Mouse (Mus musculus) CD8-positive naive resting alpha-beta T cell, adult 2 months (primary cell): ENCODE data around the gene Htra3.

Experiments
- DNase-seq, 2 experiments: peaks; one replicate each; pipeline ENCODE4 v3.0.0; 2022; ENCODE audit warnings: low read depth in 2 of 2, low spot score in 2 of 2

The Htra3 gene

GRCm38 (mm10) chr5:35695815-35696214, 16.2 kb upstream of the Htra3 start:
- no peak for DNase-seq

- no peak for DNase-seq
Observed at GRCm38 (mm10) chr5:35693638-35694037, 14.1 kb upstream of the Htra3 start.

DNA sequence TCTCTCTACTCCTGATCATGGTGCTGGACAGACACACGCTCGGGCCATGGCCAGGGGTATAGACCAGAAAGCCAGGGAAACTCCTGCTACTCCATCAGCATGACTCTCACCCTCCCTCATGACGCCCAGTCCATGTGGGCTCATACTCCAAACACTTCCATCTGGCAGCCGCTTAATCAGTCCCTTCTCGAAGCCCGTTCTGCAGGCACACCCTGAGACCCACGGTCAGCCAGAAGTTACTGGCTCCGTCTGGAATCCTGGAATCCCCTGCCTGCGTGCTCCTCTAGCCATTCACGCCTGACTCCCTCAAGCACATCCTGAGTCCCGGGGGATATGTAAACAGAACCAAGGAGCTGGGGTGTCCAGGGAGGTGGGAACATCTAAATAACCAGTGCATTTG, 11.7 kb upstream of the Htra3 start:
- no peak for DNase-seq

GRCm38 (mm10) chr5:35690485-35691165, 11.0 kb upstream of the Htra3 start:
- DNase-seq = no peak

- DNase-seq = no peak
Observed at GRCm38 (mm10) chr5:35689374-35689773, 9.8 kb upstream of the Htra3 start.

DNA sequence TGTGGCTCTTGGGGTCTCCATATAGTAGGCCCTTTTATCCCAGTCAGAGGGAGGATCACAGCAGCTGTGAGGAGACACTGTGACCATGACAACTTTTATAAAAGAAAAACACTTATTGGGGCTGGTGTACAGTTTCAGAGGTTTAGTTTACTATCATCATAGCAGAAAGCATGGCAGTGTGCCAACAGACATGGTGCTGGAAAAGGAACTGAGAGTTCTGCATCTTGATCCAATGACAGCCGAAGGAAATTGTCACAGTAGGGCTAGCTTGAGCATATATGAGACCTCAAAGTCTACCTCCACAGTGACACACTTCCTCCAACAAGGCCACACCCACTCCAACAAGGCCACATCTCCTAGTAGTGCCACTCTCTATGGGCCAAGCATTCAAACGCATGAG, 9.3 kb upstream of the Htra3 start:
- no peak for DNase-seq

DNA sequence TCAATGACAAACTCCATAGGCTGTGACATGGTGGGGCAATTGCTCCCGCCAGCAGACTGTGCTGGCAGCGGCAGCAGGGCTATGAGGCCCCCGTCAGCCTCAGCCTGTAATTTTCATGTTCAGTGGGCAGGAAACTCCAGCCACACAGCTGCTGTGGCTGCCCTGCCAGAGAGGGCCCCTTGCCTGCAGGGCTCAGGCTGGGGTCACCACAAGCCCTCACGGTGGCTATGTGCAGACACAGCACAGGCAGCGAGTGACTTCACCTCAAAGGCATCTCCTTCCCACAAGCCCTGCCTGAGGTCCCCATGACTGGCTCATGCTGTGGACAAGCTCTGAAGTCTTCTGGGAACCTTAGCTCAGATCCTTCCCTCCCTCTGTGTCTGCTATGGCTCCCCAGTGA, 7.5 kb upstream of the Htra3 start:
- DNase-seq = no peak

DNA sequence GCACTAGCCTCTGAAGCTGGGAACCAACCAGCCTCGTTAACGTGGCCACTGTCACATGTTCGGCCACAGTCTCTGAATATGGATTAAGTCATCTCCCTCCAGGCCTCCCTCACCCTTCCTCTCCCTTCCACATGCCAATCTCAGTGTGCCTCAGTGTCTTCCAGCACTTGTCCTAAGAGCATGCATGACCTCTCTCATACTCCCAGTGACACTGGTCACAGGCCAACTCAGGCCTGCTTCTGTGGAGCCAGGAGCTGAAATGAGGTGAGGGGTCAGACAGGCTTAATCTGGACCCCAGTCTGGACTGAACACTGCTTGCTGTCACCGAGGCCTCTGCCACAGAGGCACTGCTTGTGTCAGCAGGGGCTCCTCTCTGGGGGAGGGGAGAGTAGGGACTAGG, 6.8 kb upstream of the Htra3 start:
- no peak for DNase-seq

DNA sequence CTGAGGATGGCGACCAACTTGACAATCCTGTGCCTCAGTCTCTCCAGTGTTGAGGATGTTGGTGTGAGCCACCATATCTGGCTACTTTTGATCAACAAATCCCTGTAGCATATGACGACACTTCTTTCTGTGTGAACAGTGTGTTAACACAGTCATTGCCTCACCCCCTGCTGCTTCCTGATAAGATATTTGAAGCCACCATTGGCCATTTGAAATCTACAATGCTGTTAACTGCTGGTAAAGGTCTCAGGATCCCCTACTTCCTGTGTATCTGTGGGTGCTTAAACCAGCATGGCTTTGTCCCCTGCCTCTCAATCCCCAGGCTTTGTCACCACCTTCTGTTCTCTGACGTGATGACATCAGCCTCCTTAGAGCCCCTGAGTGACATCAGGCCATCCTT, 5.5 kb upstream of the Htra3 start:
- DNase-seq = no peak

- DNase-seq = no peak
Observed at GRCm38 (mm10) chr5:35680958-35681357, 1.4 kb upstream of the Htra3 start.

- no peak for DNase-seq
Observed at GRCm38 (mm10) chr5:35676964-35677363, 2.6 kb downstream of the Htra3 start.

GRCm38 (mm10) chr5:35674081-35674555, 5.5 kb downstream of the Htra3 start:
- no peak for DNase-seq

GRCm38 (mm10) chr5:35673086-35673485, 6.5 kb downstream of the Htra3 start:
- no peak for DNase-seq

GRCm38 (mm10) chr5:35672581-35672980, 7.0 kb downstream of the Htra3 start:
- DNase-seq = no peak

- DNase-seq = no peak
Observed at GRCm38 (mm10) chr5:35671474-35671891, 8.1 kb downstream of the Htra3 start.

- DNase-seq = no peak
Observed at GRCm38 (mm10) chr5:35670412-35670801, 9.2 kb downstream of the Htra3 start.

- no peak for DNase-seq
Observed at GRCm38 (mm10) chr5:35669747-35670411, 9.7 kb downstream of the Htra3 start.

DNA sequence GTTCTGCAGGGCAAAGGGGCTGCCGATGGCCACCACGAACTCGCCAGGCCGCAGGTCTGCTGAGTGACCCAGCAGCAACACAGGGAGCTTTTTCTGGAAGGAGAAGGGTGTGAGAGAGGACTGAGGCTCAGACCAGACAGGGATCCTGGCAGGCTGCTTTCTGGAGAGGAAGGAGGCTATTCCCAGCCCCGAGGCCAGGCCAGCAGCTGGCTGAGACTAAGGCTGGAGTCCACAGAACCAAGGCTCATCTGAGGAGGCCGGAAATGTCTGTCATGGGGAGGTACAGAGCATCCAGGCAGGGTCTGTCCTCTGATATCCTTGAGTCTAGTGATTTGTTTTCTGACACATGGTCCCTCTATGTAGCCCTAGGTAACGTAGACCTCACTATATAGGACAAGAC, 13.4 kb downstream of the Htra3 start:
- DNase-seq = no peak

DNA sequence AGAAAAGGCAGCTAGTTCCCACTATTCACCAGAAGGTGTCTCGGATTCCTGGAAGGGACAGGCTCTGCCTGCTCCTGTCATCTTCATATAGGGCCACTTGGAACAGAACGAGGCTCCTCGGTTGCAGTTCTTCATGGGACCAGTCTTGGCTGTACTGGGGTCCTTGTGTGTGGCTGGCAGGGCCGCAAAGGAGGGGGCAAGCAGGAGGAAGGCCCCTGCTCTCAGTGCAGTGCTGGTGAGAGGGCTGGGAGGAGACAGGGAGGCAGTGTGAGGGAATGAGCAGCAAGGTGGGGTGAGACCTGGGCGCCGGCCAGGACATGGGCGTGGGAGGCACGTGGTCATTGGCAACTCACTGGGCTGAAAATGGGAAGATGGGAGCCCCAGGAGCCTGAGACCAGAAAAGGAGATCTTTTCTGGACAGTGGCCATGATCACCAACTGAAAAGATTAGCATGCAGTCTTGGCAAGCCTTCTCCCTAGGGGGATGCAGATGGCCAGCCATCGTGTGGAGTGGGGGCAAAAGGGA, 17.5 kb downstream of the Htra3 start:
- no peak for DNase-seq

- no peak for DNase-seq
Observed at GRCm38 (mm10) chr5:35661210-35661609, 18.4 kb downstream of the Htra3 start.

GRCm38 (mm10) chr5:35659503-35659902, 20.1 kb downstream of the Htra3 start:
- no peak for DNase-seq

GRCm38 (mm10) chr5:35655753-35656485, 23.7 kb downstream of the Htra3 start:
- no peak for DNase-seq
